Mouse (Mus musculus) spleen, adult 2 months (tissue): ENCODE data around the gene Arhgap1. TPM values are rescaled to one million over a fixed set of nuclear protein-coding genes. Genes with fewer than 3 reads are reported as not detected.
A peak's percentile ranks its signal among the peaks of the same experiment; 100 is the strongest.
"Not testable (repeated sequence)": the region's sequence is repeated elsewhere in the genome, so short reads cannot be mapped to it uniquely, and the experiment has no call there.

Experiments
- DNase-seq, 2 experiments: peaks; one replicate each; pipeline versions ENCODE4 v3.0.0 to v3.0.0-alpha.2; 2012 to 2021; ENCODE audit warnings: low spot score in 2 of 2, low read depth in 1 of 2
- H3K27ac ChIP-seq: fragments of 200-500 bp; 2 replicates; pipeline ENCODE4 v1.5.1; 2012; ENCODE audit warnings: low read length, inconsistent platforms; ENCODE audit not compliant: insufficient read depth
- H3K27me3 ChIP-seq: fragments of 200-500 bp; 2 replicates; pipeline ENCODE4 v1.6.1; 2012; ENCODE audit warnings: mild to moderate bottlenecking, moderate library complexity, low read length, inconsistent platforms; ENCODE audit not compliant: control insufficient read depth, insufficient read depth
- H3K36me3 ChIP-seq: fragments of 200-500 bp; 2 replicates; pipeline ENCODE4 v1.6.1; 2012; ENCODE audit warnings: mild to moderate bottlenecking, low read length, inconsistent platforms; ENCODE audit not compliant: control insufficient read depth, insufficient read depth
- H3K4me1 ChIP-seq: fragments of 200-500 bp; 2 replicates; pipeline ENCODE4 v1.6.1; 2011; ENCODE audit warnings: inconsistent platforms; ENCODE audit not compliant: control insufficient read depth, insufficient read depth, insufficient read length
- H3K4me3 ChIP-seq: fragments of 200-500 bp; 2 replicates; pipeline ENCODE4 v1.5.1; 2011; ENCODE audit warnings: mild to moderate bottlenecking, inconsistent platforms; ENCODE audit not compliant: insufficient read depth, insufficient read length; ENCODE audit errors: extremely low read depth
- CTCF ChIP-seq: fragments of 200-500 bp; IDR thresholded peaks from 2 replicates; pipeline ENCODE4 v1.5.1; 2011; ENCODE audit warnings: mild to moderate bottlenecking, inconsistent platforms; ENCODE audit not compliant: insufficient read depth, insufficient read length, insufficient replicate concordance; ENCODE audit errors: extremely low read depth
- POLR2A ChIP-seq: fragments of 200-500 bp; IDR thresholded peaks from 2 replicates; pipeline ENCODE4 v1.6.1; 2011; ENCODE audit warnings: low read depth, low read length, inconsistent platforms
- WGBS: fragments of 180-500 bp; shearing (Covaris S2); methylation state at CpG from one replicate; pipeline ENCODE4 v1.1.7; 2018; 5-methylcytosine and 5-hydroxymethylcytosine counted together
- polyA plus RNA-seq: library from polyadenylated mRNA; depleted of rRNA; stranded (reverse); fragments of >200 nt; gene quantifications from 2 replicates; pipeline ENCODE4 v1.2.3, GENCODE M21; 2012; rRNA removed

Arhgap1 gene
- polyA plus RNA-seq = 66.7 and 76.9 TPM in 2 replicates

GRCm38 (mm10) chr2:91649553-91650359, at the start of gene Arhgap1, which contains the start of gene Zfp408:
TSS of gene Arhgap1 (plus strand) at chr2:91649860.
TSS of gene Zfp408 (minus strand) at chr2:91649791.
- Histone ChIP-seq H3K4me1 (peaks cover 5% of the 10 kb centered on the region; the same call in 1 of the 2 replicates), H3K27me3 (no peaks in the 10 kb centered on the region), H3K36me3 (peaks cover 23% of the 10 kb centered on the region), H3K27ac (peak within 1 kb of the TSS; percentile 93), H3K4me3 (peak within 1 kb of the TSS; percentile 83)
- WGBS = under 1% methylated on average over 44 of the region's 44 CpGs
- TF ChIP-seq CTCF (no peak), POLR2A (peak; percentile 17; the same call in 1 of the 2 replicates)
- DNase-seq = peak; percentile 93 to 98

- no peaks in the 10 kb centered on the region for H3K27me3 ChIP-seq
- H3K4me1 ChIP-seq = no peaks in the 10 kb centered on the region
- no peak overlapping the region for H3K27ac ChIP-seq
- WGBS = 96% methylated on average over 4 of the region's 4 CpGs
- no peak for DNase-seq
- H3K36me3 ChIP-seq = peaks cover 27% of the 10 kb centered on the region
- no peak for TF ChIP-seq POLR2A
- TF ChIP-seq CTCF = no peak
- H3K4me3 ChIP-seq = no peak overlapping the region
Observed at GRCm38 (mm10) chr2:91600475-91600874, 49.2 kb upstream of the Arhgap1 start.

GRCm38 (mm10) chr2:91602389-91602788, 47.3 kb upstream of the Arhgap1 start:
- H3K36me3 ChIP-seq = peaks cover 22% of the 10 kb centered on the region
- H3K27me3 ChIP-seq = no peaks in the 10 kb centered on the region
- no peaks in the 10 kb centered on the region for H3K4me1 ChIP-seq
- H3K4me3 ChIP-seq = no peak overlapping the region
- TF ChIP-seq CTCF = no peak
- TF ChIP-seq POLR2A = no peak
- 94% methylated on average over 4 of the region's 4 CpGs for WGBS
- DNase-seq = peak in 1 of 2 experiments; percentile 14
- H3K27ac ChIP-seq = no peak overlapping the region

GRCm38 (mm10) chr2:91609370-91609769, 40.3 kb upstream of the Arhgap1 start:
- not testable (repeated sequence) for H3K27me3 ChIP-seq, H3K4me1 ChIP-seq, H3K4me3 ChIP-seq, H3K27ac ChIP-seq, DNase-seq
- H3K36me3 ChIP-seq = peaks cover 12% of the 10 kb centered on the region

- H3K27ac ChIP-seq = no peak overlapping the region
- no peaks in the 10 kb centered on the region for H3K27me3 ChIP-seq
- no peak for TF ChIP-seq POLR2A
- no peak for TF ChIP-seq CTCF
- H3K36me3 ChIP-seq = peaks cover 20% of the 10 kb centered on the region
- no peaks in the 10 kb centered on the region for H3K4me1 ChIP-seq
- no peak for DNase-seq
- H3K4me3 ChIP-seq = no peak overlapping the region
- WGBS = 95% methylated on average over 5 of the region's 5 CpGs
Observed at GRCm38 (mm10) chr2:91622356-91622755, 27.3 kb upstream of the Arhgap1 start.

GRCm38 (mm10) chr2:91623366-91623765, 26.3 kb upstream of the Arhgap1 start:
- H3K36me3 ChIP-seq = peaks cover 16% of the 10 kb centered on the region
- WGBS = 92% methylated on average over 7 of the region's 7 CpGs
- H3K27me3 ChIP-seq = not testable (repeated sequence)

GRCm38 (mm10) chr2:91627486-91627885, 22.2 kb upstream of the Arhgap1 start:
- H3K36me3 ChIP-seq = no peaks in the 10 kb centered on the region
- no peak for DNase-seq
- no peak overlapping the region for H3K4me3 ChIP-seq
- no peak for TF ChIP-seq CTCF
- no peak for TF ChIP-seq POLR2A
- no peak overlapping the region for H3K27ac ChIP-seq
- 81% methylated on average over 5 of the region's 5 CpGs for whole genome bisulfite sequencing
- H3K4me1 ChIP-seq = no peaks in the 10 kb centered on the region
- no peaks in the 10 kb centered on the region for H3K27me3 ChIP-seq

More at GRCm38 (mm10) chr2:91623366-91623765, 26.3 kb upstream of the Arhgap1 start:
- not testable (repeated sequence) for H3K27ac ChIP-seq, H3K4me3 ChIP-seq, H3K4me1 ChIP-seq, DNase-seq
